Mouse (Mus musculus) adrenal gland, adult 8-10 months (tissue): ENCODE data around the gene Gm47791. TPM values are rescaled to one million over a fixed set of nuclear protein-coding genes. Genes with fewer than 3 reads are reported as not detected.

Experiments
- total RNA-seq, 4 experiments: library from RNA; stranded (reverse); gene quantifications; 2 replicates each; pipeline ENCODE4 v1.2.4; 2022

Gene Gm47791
- total RNA-seq, 4 experiments from 2014 or later, result not detected

Other genes with a start within 250 kb of the Gm47791 start
- gene Col4a4, start 184.4 kb downstream of the Gm47791 start, total RNA-seq, result 1 to 10 TPM; 7.0 to 9.1 (median 7.3) TPM
- gene Col4a3, start 184.3 kb downstream of the Gm47791 start, total RNA-seq, result 1 to 10 TPM; 2.0 to 3.9 (median 2.8) TPM
- gene Mff, start 46.4 kb downstream of the Gm47791 start, total RNA-seq, result 100 to 1,000 TPM; 124 to 153 (median 137) TPM
- not detected for gene Tm4sf20, start 2.8 kb downstream of the Gm47791 start, total RNA-seq
- 10 to 100 TPM; 42.8 to 63.0 (median 58.2) TPM for gene Agfg1, start 68.2 kb upstream of the Gm47791 start, total RNA-seq
- gene A030005L19Rik, start 142.1 kb upstream of the Gm47791 start, total RNA-seq, result 1 to 10 TPM in 1 of 4 experiments, under 1 TPM in 2, not detected in 1; 0.44 to 1.0 (median 0.62) TPM
- gene A030014E15Rik, start 153.7 kb upstream of the Gm47791 start, total RNA-seq, result not detected
- gene Gm6217, start 160.2 kb upstream of the Gm47791 start, total RNA-seq, result not detected
- not detected for gene A030003K21Rik, start 172.1 kb upstream of the Gm47791 start, total RNA-seq
- gene Gm7544, start 184.8 kb upstream of the Gm47791 start, total RNA-seq, result not detected
- not detected for gene Gm47955, start 189.0 kb upstream of the Gm47791 start, total RNA-seq
- not detected for gene Gm47959, start 229.3 kb upstream of the Gm47791 start, total RNA-seq